Mouse (Mus musculus): ENCODE measurements around the gene Helz2. TPM values are rescaled to one million over a fixed set of nuclear protein-coding genes. Genes with fewer than 3 reads are reported as not detected.
A peak's percentile ranks its signal among the peaks of the same experiment; 100 is the strongest.

The Helz2 gene
- total RNA-seq, 2 experiments from 2014 or later = 1.7 to 3.6 TPM

- intact Hi-C loops (cut with DNase I) = no loop called here
- DNase-seq (ENCODE audit: low spot score in 2 of 2) = no peak
These were observed 904 bp downstream of the Helz2 start for GRCm38 (mm10) chr2:181240806-181241440.

DNA sequence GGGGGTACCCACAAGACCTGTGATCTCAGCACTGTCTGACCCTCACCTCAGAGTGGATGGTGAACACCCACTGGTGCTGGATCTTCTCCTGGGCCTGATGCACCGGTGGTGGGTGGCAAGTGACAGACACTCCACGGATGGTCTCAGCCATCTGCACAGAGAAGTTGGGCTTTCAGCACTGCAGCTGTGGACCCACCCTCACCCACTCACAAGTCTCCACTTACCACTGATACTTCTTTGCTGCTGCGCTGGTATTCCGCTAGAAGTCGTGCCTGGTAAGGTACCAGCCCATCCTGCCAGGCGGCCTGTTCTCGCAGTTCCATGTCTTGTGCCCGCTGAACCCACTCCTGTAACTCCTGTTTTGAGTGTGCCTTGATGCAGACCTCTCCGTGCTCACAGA lies 2.6 kb downstream of the Helz2 start:
- intact Hi-C loops (cut with DNase I) = no loop called here
- no peak for DNase-seq (ENCODE audit: low spot score in 2 of 2)

DNA sequence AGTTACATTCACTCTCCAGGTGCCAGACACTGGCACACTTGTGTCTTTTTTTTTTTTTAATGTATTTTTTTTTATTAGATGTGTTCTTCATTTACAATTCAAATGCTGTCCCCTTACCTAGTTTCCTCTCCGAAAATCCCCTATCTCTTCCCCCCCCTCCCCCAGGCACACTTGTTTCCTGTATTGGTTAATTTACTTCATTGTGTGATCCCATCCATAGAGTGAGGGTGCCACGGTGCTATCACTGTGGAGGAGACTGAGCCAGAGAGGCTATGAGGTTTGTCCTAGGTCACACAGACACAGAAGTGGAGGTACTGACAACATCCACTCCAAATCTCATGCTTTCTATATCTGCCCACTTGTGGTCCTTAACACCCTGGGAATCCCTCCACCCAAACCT lies 3.0 kb downstream of the Helz2 start:
- DNase-seq (ENCODE audit: low spot score in 2 of 2) = no peak
- intact Hi-C loops (cut with DNase I) = no loop called here

GRCm38 (mm10) chr2:181238091-181238610 lies 3.7 kb downstream of the Helz2 start:
- DNase-seq (ENCODE audit: low spot score in 2 of 2) = no peak
- intact Hi-C loops (cut with DNase I) = no loop called here

DNA sequence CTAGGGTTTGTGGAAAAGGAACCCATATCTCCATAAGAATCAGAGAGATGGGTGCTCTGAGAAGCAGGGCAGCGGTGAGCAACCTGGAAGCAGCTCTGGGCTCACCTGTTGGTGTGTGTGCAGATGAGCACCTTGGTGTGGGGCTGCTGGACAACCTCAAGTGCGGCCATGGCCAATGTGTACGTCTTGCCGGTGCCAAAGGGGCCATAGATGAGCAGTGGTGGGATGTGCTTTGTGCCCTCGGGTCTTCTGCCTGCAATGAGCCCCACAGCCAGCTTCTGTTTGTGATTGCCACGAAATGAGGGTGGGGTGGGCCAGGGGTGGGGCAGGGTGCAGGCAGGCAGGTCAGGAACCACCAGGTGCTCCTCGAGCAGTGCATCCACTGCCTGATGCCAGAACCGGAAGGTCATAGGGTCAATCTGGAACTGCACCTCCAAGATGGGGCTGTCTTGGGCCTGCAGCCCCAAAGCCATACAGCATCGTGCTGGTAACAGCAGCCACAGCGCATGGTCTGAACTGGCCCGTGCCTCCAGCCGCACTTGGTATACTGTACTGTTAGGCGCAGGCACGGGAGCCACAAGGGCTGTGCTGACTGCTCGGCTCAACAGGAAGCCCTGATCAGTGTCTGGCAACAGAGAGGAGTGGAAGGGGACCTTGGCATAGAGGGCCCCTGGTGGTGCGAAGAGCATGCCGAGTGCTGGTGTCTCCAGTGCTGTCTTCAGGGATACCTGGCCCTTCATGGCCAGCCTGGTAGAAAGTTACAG lies 4.4 kb downstream of the Helz2 start:
- intact Hi-C loops (cut with DNase I) = no loop called here
- no peak for DNase-seq (ENCODE audit: low spot score in 2 of 2)

- no peak for DNase-seq (ENCODE audit: low spot score in 2 of 2)
- intact Hi-C loops (cut with DNase I) = no loop called here
These were observed 5.9 kb downstream of the Helz2 start for GRCm38 (mm10) chr2:181235681-181236566.

GRCm38 (mm10) chr2:181234680-181235079 lies 7.1 kb downstream of the Helz2 start:
- intact Hi-C loops (cut with DNase I) = no loop called here
- DNase-seq (ENCODE audit: low spot score in 2 of 2) = no peak

GRCm38 (mm10) chr2:181233443-181233842 lies 8.4 kb downstream of the Helz2 start:
- intact Hi-C loops (cut with DNase I) = no loop called here
- no peak for DNase-seq (ENCODE audit: low spot score in 2 of 2)

DNA sequence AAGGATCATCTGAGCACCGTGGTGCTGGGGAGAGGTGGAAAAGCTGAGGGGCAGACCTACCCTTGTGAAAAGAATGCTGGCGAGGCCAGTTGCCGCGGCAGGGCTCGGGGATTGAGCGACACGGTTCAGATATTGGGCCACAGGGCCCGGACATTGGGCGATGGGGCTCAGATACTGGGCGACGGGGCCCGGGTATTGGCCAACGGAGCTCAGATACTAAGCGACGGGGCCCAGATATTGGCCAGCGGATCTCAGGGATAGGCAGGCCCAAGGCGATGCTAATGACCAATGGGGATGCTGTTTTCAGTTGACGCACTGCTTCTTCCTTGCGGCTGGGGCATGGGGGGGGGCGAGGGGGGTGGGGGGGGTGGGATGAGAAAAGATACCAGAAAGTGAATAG lies 10.7 kb downstream of the Helz2 start:
- intact Hi-C loops (cut with DNase I) = no loop called here

GRCm38 (mm10) chr2:181228335-181228734 lies 13.5 kb downstream of the Helz2 start:
- intact Hi-C loops (cut with DNase I) = no loop called here
- no peak for DNase-seq (ENCODE audit: low spot score in 2 of 2)

More for the DNA sequence above, 10.7 kb downstream of the Helz2 start:
- no peak for DNase-seq (ENCODE audit: low spot score in 2 of 2)

GRCm38 (mm10) chr2:181227122-181227521 lies 14.7 kb downstream of the Helz2 start:
- intact Hi-C loops (cut with DNase I) = no loop called here
- DNase-seq (ENCODE audit: low spot score in 2 of 2) = no peak

DNA sequence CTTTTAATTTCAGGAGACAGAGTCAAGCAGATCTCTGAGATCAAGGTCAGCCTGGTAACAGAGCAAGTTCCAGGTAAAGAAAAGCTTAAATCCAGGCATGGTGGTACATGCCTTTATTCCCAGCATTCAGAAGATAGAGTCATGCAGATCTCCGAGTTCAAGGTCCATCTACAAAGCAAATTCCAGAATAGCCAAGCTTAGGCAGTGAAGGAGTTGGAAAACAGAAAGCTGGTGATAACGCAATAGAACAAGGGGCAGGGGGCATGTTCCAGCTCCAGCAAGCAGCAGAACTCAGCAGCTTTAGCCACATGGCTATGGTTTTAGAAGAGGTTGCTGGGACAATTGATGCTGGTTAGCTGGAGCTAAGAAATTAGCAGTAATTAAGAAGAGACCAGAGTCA lies 16.8 kb downstream of the Helz2 start:
- no peak for DNase-seq (ENCODE audit: low spot score in 2 of 2)
- intact Hi-C loops (cut with DNase I) = no loop called here

- DNase-seq (ENCODE audit: low spot score in 2 of 2) = no peak
- intact Hi-C loops (cut with DNase I) = no loop called here
These were observed 21.5 kb downstream of the Helz2 start for GRCm38 (mm10) chr2:181220361-181220760.

DNA sequence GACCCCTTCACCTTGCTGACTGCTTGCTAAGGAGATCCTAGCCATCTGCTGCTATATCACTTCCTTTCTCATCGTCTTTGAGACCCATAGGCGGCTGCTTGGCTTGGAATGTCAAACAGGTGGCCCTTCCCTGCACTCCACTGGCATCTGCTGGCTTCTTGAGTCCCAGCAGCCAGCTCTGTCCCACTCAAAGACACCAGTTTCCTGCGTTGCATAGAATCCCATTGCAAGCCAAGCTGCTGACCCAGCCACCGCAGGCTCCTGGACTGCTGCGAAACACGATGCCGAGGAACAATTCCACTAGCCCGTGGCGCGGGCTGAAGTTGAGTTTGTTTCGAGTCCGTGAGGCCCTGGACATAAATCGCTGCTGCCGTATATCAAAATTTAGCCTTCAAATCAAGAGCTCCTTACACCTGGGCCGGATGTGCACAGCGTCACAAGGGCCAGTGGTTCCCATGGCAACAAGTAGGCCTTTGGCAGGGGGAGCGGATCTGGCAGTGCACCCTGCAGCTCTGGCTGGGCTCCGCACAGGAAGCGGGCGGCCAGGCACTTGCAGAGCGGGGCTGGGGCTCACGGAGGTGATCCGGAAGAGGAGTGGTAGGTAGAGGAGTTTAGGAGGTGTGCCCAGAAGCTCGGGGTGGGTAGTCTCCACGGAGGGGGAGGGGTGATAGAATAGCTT lies 22.1 kb downstream of the Helz2 start, which contains the start of gene Fndc11:
Gene Fndc11 (plus strand): TSS at position 476 of the 679 bp plus-strand sequence.
- DNase-seq (ENCODE audit: low spot score in 2 of 2) = peak; percentile 28 to 49
- intact Hi-C loops (cut with DNase I) = no loop called here

DNA sequence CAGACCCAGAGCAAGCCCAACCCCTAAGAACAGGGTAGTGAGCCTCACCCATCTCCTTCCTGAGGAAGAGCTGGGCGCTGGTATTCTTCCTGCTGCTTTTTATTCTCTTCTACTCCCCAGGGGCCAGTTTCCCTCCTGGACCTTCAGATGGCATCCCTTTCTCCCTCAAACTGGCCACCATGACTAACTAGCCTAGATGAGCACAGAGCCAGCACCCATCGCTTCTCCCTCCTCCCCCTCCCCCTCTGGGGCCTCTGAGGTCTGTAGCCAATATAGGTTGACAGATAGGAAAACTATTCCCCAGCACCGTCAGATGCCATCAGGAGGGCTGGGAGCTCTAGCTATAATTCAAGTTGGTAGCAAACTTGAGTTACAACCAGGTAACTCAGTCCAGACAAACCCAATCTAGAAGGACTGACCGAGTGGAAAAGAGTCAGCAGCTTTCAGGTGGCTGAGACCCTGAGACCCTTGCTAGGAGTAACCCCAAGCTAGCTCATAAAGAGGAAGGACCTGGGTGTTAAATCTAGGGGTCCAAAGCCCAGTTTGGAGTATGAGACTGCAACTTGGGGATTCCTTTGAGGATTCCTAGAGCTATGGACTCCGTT lies 22.8 kb downstream of the Helz2 start:
- intact Hi-C loops (cut with DNase I) = no loop called here
- no peak for DNase-seq (ENCODE audit: low spot score in 2 of 2)

GRCm38 (mm10) chr2:181216037-181216436 lies 25.8 kb downstream of the Helz2 start:
- DNase-seq (ENCODE audit: low spot score in 2 of 2) = no peak
- intact Hi-C loops (cut with DNase I) = no loop called here

- intact Hi-C loops (cut with DNase I) = no loop called here
- no peak for DNase-seq (ENCODE audit: low spot score in 2 of 2)
These were observed 28.8 kb downstream of the Helz2 start, which contains the start of gene Srms for GRCm38 (mm10) chr2:181213021-181213445. TSS of gene Srms (minus strand) at chr2:181213185.

- intact Hi-C loops (cut with DNase I) = no loop called here
These were observed 29.3 kb downstream of the Helz2 start for GRCm38 (mm10) chr2:181212389-181213020.

GRCm38 (mm10) chr2:181206118-181206517 lies 35.7 kb downstream of the Helz2 start:
- no peak for DNase-seq (ENCODE audit: low spot score in 2 of 2)
- intact Hi-C loops (cut with DNase I) = no loop called here

More at GRCm38 (mm10) chr2:181212389-181213020, 29.3 kb downstream of the Helz2 start:
- DNase-seq (ENCODE audit: low spot score in 2 of 2) = no peak
